Mouse (Mus musculus): Measurements from ENCODE around the gene Arhgef25.

DNA sequence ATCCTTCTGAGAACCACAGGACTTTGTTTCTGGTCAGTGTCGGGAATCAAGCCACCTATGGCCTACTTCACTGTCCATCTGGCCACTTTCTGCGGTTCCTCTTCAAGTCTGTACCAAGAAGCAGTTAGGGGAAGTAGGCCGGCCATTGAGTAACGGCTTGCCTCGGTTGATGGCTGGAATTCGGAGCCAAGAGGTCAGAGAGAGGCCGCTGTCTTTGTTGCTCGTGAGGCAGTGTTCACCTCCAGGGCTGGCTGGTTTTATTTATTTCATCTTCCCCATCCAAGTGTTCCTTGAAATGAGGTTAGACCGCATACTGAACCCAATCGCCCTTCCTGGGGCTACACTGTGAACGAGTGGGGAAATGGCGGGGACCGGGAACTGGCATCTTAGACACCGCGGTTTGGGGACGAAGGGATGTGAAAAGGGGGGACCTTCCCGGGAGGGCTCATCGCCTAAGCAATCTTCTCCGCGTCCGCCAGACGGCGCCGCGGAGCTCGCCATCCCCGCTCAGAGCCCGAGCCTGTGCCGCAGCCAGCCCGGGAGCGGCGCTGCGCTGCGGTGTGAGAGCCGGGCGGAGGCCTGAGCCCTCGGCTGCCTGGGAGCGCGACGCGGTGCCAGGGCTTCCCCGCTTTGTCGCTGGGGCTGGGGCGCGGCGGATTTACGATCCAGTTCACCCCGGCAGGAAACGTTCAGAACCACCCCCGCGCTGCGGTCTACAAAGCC is 25.1 kb downstream of the Arhgef25 start, which contains the start of gene B4galnt1:
- TF ChIP-seq CTCF (IDR thresholded peaks at IDR 0.05; ENCODE audit: extremely low read depth, insufficient read depth, insufficient read length, insufficient replicate concordance) (peak; percentile 83), POLR2A (IDR thresholded peaks at IDR 0.05; ENCODE audit: low read depth, low read length) (peak; percentile 61; the same call in 1 of the 2 replicates)

Data from spleen, adult 2 months (tissue).